Mouse (Mus musculus) stomach, embryonic 14.5 days (tissue): ENCODE results near the gene Tmem38b. TPM values are rescaled to one million over a fixed set of nuclear protein-coding genes. Genes with fewer than 3 reads are reported as not detected.

Experiments
- polyA plus RNA-seq: library from polyadenylated mRNA; unstranded; fragments of >200 nt; fragmentation: Nextera tagmentation; extraction: Ambion mirVana; gene quantifications from 2 replicates; pipeline ENCODE4 v1.2.1, GENCODE M21; 2014

Tmem38b gene
- polyA plus RNA-seq, 1 experiment from 2014 or later = 8.6 TPM

Other genes with a start within 250 kb of the Tmem38b start
- gene Fsd1l, start 194.6 kb upstream of the Tmem38b start, polyA plus RNA-seq = 11.1 and 11.4 TPM in 2 replicates
- 18.0 and 19.7 TPM in 2 replicates for gene Fktn, start 112.0 kb upstream of the Tmem38b start, polyA plus RNA-seq
- 0.13 and 0.41 TPM in 2 replicates for gene Tal2, start 46.3 kb upstream of the Tmem38b start, polyA plus RNA-seq